Mouse (Mus musculus) neural tube, embryonic 11.5 days (tissue): ENCODE results near the gene Rbm39. TPM values are rescaled to one million over a fixed set of nuclear protein-coding genes. Genes with fewer than 3 reads are reported as not detected.
A peak's percentile ranks its signal among the peaks of the same experiment; 100 is the strongest.
"Not testable (repeated sequence)": the region's sequence is repeated elsewhere in the genome, so short reads cannot be mapped to it uniquely, and the experiment has no call there.

Experiments
- ATAC-seq: fragments of 200-750 bp; cut with Nextera tagmentation; 2 replicates; pipeline ENCODE4 v1.8.0; 2017; ENCODE audit warnings: moderate number of reproducible peaks, mild to moderate bottlenecking, moderate TSS enrichment, moderate library complexity; ENCODE audit not compliant: insufficient read depth, low FRiP score, low TSS enrichment
- DNase-seq: peaks from one replicate; pipeline ENCODE4 v3.0.0-alpha.2; 2015; ENCODE audit warnings: low spot score
- H3K27ac ChIP-seq: fragments of 300-500 bp; sonication (generic); 2 replicates; pipeline ENCODE4 v1.5.1; 2014; ENCODE audit warnings: low read depth, mild to moderate bottlenecking, low read length
- H3K27me3 ChIP-seq: fragments of 300-500 bp; sonication (generic); 2 replicates; pipeline ENCODE4 v1.6.1; 2014; ENCODE audit warnings: mild to moderate bottlenecking, low read length, mixed read lengths; ENCODE audit not compliant: control insufficient read depth, insufficient read depth
- H3K36me3 ChIP-seq: fragments of 300-500 bp; sonication (generic); 2 replicates; pipeline ENCODE4 v1.6.1; 2014; ENCODE audit warnings: mild to moderate bottlenecking, low read length, moderate library complexity, mixed read lengths; ENCODE audit not compliant: control insufficient read depth, insufficient read depth
- H3K4me1 ChIP-seq: fragments of 300-500 bp; sonication (generic); 2 replicates; pipeline ENCODE4 v1.6.1; 2014; ENCODE audit warnings: low read length, mixed read lengths; ENCODE audit not compliant: control insufficient read depth, insufficient read depth
- H3K4me2 ChIP-seq: fragments of 300-500 bp; sonication (generic); 2 replicates; pipeline ENCODE4 v1.6.1; 2014; ENCODE audit warnings: low read depth, mild to moderate bottlenecking, moderate library complexity
- H3K4me3 ChIP-seq: fragments of 300-500 bp; sonication (generic); 2 replicates; pipeline ENCODE4 v1.5.1; 2014; ENCODE audit warnings: low read depth, low read length
- H3K9ac ChIP-seq: fragments of 300-500 bp; sonication (generic); 2 replicates; pipeline ENCODE4 v1.6.1; 2014; ENCODE audit warnings: mild to moderate bottlenecking, low read length
- H3K9me3 ChIP-seq: fragments of 300-500 bp; sonication (generic); 2 replicates; pipeline ENCODE4 v1.6.1; 2016; ENCODE audit warnings: low read length; ENCODE audit not compliant: control insufficient read depth
- WGBS: fragments of 180-500 bp; shearing (Covaris S2); extraction: QIAGEN DNeasy Blood & Tissue Kit; methylation state at CpG from one replicate; pipeline ENCODE4 v1.1.7; 2014; 5-methylcytosine and 5-hydroxymethylcytosine counted together
- polyA plus RNA-seq: library from polyadenylated mRNA; unstranded; fragments of >200 nt; fragmentation: Nextera tagmentation; extraction: Ambion mirVana; gene quantifications from 2 replicates; pipeline ENCODE4 v1.2.1, GENCODE M21; 2014

Rbm39 gene
- polyA plus RNA-seq, 1 experiment from 2014 or later = 596 TPM

GRCm38 (mm10) chr2:156190004-156190896 is 10.2 kb upstream of the Rbm39 start:
- Histone ChIP-seq H3K4me2 (no peak overlapping the region), H3K27me3 (no peaks in the 10 kb centered on the region), H3K36me3 (no peaks in the 10 kb centered on the region), H3K4me3 (no peak overlapping the region), H3K4me1 (no peaks in the 10 kb centered on the region), H3K9me3 (no peaks in the 10 kb centered on the region), H3K9ac (no peak overlapping the region), H3K27ac (no peak overlapping the region)
- 82% methylated on average over 14 of the region's 14 CpGs for WGBS
- ATAC-seq (no peak), DNase-seq (no peak)

- DNase-seq, H3K36me3 ChIP-seq, H3K4me3 ChIP-seq, ATAC-seq, H3K9ac ChIP-seq, H3K4me2 ChIP-seq, H3K9me3 ChIP-seq, H3K27ac ChIP-seq, H3K27me3 ChIP-seq, H3K4me1 ChIP-seq: not testable (repeated sequence)
- 88% methylated on average over 7 of the region's 7 CpGs for WGBS
These were observed 9.2 kb upstream of the Rbm39 start for GRCm38 (mm10) chr2:156189241-156189640.

- DNase-seq = no peak
- no peak overlapping the region for H3K9ac ChIP-seq
- no peaks in the 10 kb centered on the region for H3K27me3 ChIP-seq
- no peak overlapping the region for H3K4me3 ChIP-seq
- H3K27ac ChIP-seq = no peak overlapping the region
- 56% methylated on average over 2 of the region's 2 CpGs for WGBS
- H3K36me3 ChIP-seq = peaks cover 4% of the 10 kb centered on the region
- no peaks in the 10 kb centered on the region for H3K9me3 ChIP-seq
- H3K4me2 ChIP-seq = no peak overlapping the region
- peaks cover 11% of the 10 kb centered on the region; the same call in 1 of the 2 replicates for H3K4me1 ChIP-seq
- ATAC-seq = no peak
These were observed 1.6 kb upstream of the Rbm39 start for GRCm38 (mm10) chr2:156181592-156181991.

GRCm38 (mm10) chr2:156180824-156181590 is 969 bp upstream of the Rbm39 start:
- peak overlapping the region; percentile 88 for H3K4me3 ChIP-seq
- DNase-seq (no peak), ATAC-seq (no peak)
- peak overlapping the region; percentile 100 for H3K9ac ChIP-seq
- no peaks in the 10 kb centered on the region for H3K27me3 ChIP-seq
- H3K27ac ChIP-seq = peak overlapping the region; percentile 85
- H3K4me2 ChIP-seq = peak overlapping the region; percentile 70
- peaks cover 11% of the 10 kb centered on the region; the same call in 1 of the 2 replicates for H3K4me1 ChIP-seq
- peaks cover 4% of the 10 kb centered on the region for H3K36me3 ChIP-seq
- no peaks in the 10 kb centered on the region for H3K9me3 ChIP-seq
- WGBS = 21% methylated on average over 8 of the region's 8 CpGs

GRCm38 (mm10) chr2:156179796-156180093 is 293 bp downstream of the Rbm39 start:
- peaks cover 11% of the 10 kb centered on the region; the same call in 1 of the 2 replicates for H3K4me1 ChIP-seq
- WGBS = under 1% methylated on average over 41 of the region's 41 CpGs
- H3K27me3 ChIP-seq = no peaks in the 10 kb centered on the region
- peak overlapping the region; percentile 100 for H3K9ac ChIP-seq
- DNase-seq (no peak), ATAC-seq (peak; percentile 32)
- no peak overlapping the region; the same call in 1 of the 2 replicates for H3K4me2 ChIP-seq
- no peaks in the 10 kb centered on the region for H3K9me3 ChIP-seq
- H3K36me3 ChIP-seq = peaks cover 4% of the 10 kb centered on the region
- peak overlapping the region; percentile 88 for H3K4me3 ChIP-seq
- H3K27ac ChIP-seq = peak overlapping the region; percentile 85

GRCm38 (mm10) chr2:156179046-156179795 is 817 bp downstream of the Rbm39 start:
- Histone ChIP-seq H3K27me3 (no peaks in the 10 kb centered on the region), H3K36me3 (peaks cover 4% of the 10 kb centered on the region), H3K9me3 (no peaks in the 10 kb centered on the region), H3K9ac (peak overlapping the region; percentile 100), H3K4me1 (peaks cover 11% of the 10 kb centered on the region; the same call in 1 of the 2 replicates), H3K4me2 (peak overlapping the region; percentile 69), H3K4me3 (peak overlapping the region; percentile 88), H3K27ac (peak overlapping the region; percentile 85)
- DNase-seq (peak; percentile 87), ATAC-seq (peak; percentile 61)
- 1% methylated on average over 47 of the region's 47 CpGs for WGBS

- Histone ChIP-seq H3K27me3 (no peaks in the 10 kb centered on the region), H3K9ac (no peak overlapping the region), H3K4me1 (peaks cover 11% of the 10 kb centered on the region; the same call in 1 of the 2 replicates), H3K36me3 (peaks cover 9% of the 10 kb centered on the region), H3K4me2 (peak overlapping the region; percentile 69), H3K27ac (no peak overlapping the region), H3K4me3 (no peak overlapping the region), H3K9me3 (no peaks in the 10 kb centered on the region)
- ATAC-seq = no peak
- WGBS = 84% methylated on average over 7 of the region's 7 CpGs
- DNase-seq = no peak
These were observed 2.4 kb downstream of the Rbm39 start for GRCm38 (mm10) chr2:156177651-156178050.

GRCm38 (mm10) chr2:156177079-156177478 is 3.0 kb downstream of the Rbm39 start:
- Histone ChIP-seq H3K27me3 (no peaks in the 10 kb centered on the region), H3K36me3 (peaks cover 12% of the 10 kb centered on the region), H3K4me3 (no peak overlapping the region), H3K27ac (no peak overlapping the region), H3K4me2 (no peak overlapping the region), H3K9me3 (no peaks in the 10 kb centered on the region), H3K9ac (no peak overlapping the region), H3K4me1 (peaks cover 11% of the 10 kb centered on the region; the same call in 1 of the 2 replicates)
- DNase-seq (no peak), ATAC-seq (no peak)
- 93% methylated on average over 6 of the region's 6 CpGs for WGBS
